Mouse (Mus musculus) liver, embryonic 14.5 days (tissue): ENCODE results near the gene Ccdc138. TPM values are rescaled to one million over a fixed set of nuclear protein-coding genes. Genes with fewer than 3 reads are reported as not detected.

Experiments used
- ATAC-seq: fragments of 200-750 bp; cut with Nextera tagmentation; 2 replicates; pipeline ENCODE4 v1.8.0; 2017; ENCODE audit warnings: moderate number of reproducible peaks, mild to moderate bottlenecking, moderate library complexity; ENCODE audit not compliant: insufficient read depth
- DNase-seq, 3 experiments: peaks; one replicate each; pipeline ENCODE4 v3.0.0-alpha.2; 2012 to 2013; ENCODE audit warnings: low read depth in 3 of 3, low spot score in 3 of 3
- H3K27ac ChIP-seq: fragments of 300-500 bp; sonication (generic); 2 replicates; pipeline ENCODE4 v1.5.1; 2014; ENCODE audit warnings: moderate library complexity, mild to moderate bottlenecking, control low read depth, inconsistent platforms
- H3K27me3 ChIP-seq: fragments of 300-500 bp; sonication (generic); 2 replicates; pipeline ENCODE4 v1.6.1; 2014; ENCODE audit warnings: mild to moderate bottlenecking, low read length, moderate library complexity; ENCODE audit not compliant: control insufficient read depth, insufficient read depth
- H3K36me3 ChIP-seq: fragments of 300-500 bp; sonication (generic); replicated peaks from 2 replicates; pipeline ENCODE4 v1.6.1; 2014; ENCODE audit warnings: low read depth; ENCODE audit not compliant: control insufficient read depth, insufficient read depth
- H3K4me1 ChIP-seq, 2 experiments: fragments of 200-500 bp in 1 of 2; fragments of 300-500 bp in 1 of 2; sonication (generic) in 1 of 2; replicated peaks; 2 replicates each; pipeline ENCODE4 v1.6.1; 2012 to 2014; ENCODE audit warnings: antibody characterized with exemption in 1 of 2, inconsistent platforms in 1 of 2, low read length in 1 of 2; ENCODE audit not compliant: control insufficient read depth in 2 of 2, insufficient read depth in 2 of 2
- H3K4me2 ChIP-seq: fragments of 300-500 bp; sonication (generic); 2 replicates; pipeline ENCODE4 v1.6.1; 2014; ENCODE audit warnings: low read depth, mild to moderate bottlenecking, control low read depth, moderate library complexity
- H3K4me3 ChIP-seq, 2 experiments: fragments of 200-500 bp in 1 of 2; fragments of 300-500 bp in 1 of 2; sonication (generic) in 1 of 2; 2 replicates each; pipeline ENCODE4 v1.5.1; 2012 to 2014; ENCODE audit warnings: low read depth in 2 of 2, low read length in 2 of 2, mild to moderate bottlenecking in 2 of 2, control low read depth in 1 of 2, inconsistent platforms in 1 of 2, moderate library complexity in 1 of 2; ENCODE audit not compliant: insufficient read depth in 1 of 2
- H3K9ac ChIP-seq: fragments of 300-500 bp; sonication (generic); replicated peaks from 2 replicates; pipeline ENCODE4 v1.6.1; 2014; ENCODE audit warnings: mild to moderate bottlenecking, control low read depth, moderate library complexity
- H3K9me3 ChIP-seq: fragments of 300-500 bp; sonication (generic); 2 replicates; pipeline ENCODE4 v1.6.1; 2016; ENCODE audit warnings: low read length, mixed read lengths; ENCODE audit not compliant: control insufficient read depth
- CTCF ChIP-seq: IDR thresholded peaks from 2 replicates; pipeline ENCODE4 v1.5.1; 2016; ENCODE audit warnings: antibody characterized with exemption, low read depth, control low read depth
- EP300 ChIP-seq: IDR thresholded peaks from 2 replicates; pipeline ENCODE4 v1.6.1; 2016; ENCODE audit warnings: antibody characterized with exemption, low read depth
- WGBS: fragments of 180-500 bp; shearing (Covaris S2); extraction: QIAGEN DNeasy Blood & Tissue Kit; methylation state at CpG from one replicate; pipeline ENCODE4 v1.1.7; 2014; ENCODE audit not compliant: insufficient replicate concordance; 5-methylcytosine and 5-hydroxymethylcytosine counted together
- polyA plus RNA-seq, 2 experiments: library from polyadenylated mRNA; depleted of rRNA in 1 of 2; stranded (reverse) in 1 of 2; unstranded in 1 of 2; fragments of >200 nt; fragmentation: Nextera tagmentation in 1 of 2; extraction: Ambion mirVana in 1 of 2; gene quantifications; 2 replicates each; pipeline versions ENCODE4 v1.2.1 to v1.2.3; 2012 to 2014

Gene Ccdc138
- polyA plus RNA-seq, 2 experiments: 1.3 to 1.6 TPM

DNA sequence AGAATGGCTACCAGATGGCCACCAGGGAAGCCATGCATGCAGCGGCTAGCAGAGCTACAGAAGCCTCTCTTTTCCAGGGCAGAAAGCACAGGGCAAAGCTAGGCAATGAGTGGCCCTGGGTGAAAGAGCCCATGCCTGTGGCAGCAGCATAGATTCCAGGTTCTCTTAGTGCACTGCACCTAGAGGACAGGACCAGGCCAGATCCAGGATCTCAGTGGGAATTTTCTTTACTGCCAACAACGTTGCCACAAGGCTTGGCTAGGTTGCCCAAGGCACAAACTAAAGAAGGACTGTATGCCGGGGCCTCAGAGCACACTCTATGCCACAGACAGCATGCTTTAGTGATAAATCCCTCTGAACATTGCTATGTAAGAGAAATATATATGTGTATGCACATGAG is 108.6 kb downstream of the Ccdc138 start:
- TF ChIP-seq CTCF (no peak), EP300 (no peak)
- H3K4me2 ChIP-seq: no peak overlapping the region
- H3K4me3 ChIP-seq: no peak overlapping the region
- H3K27me3 ChIP-seq: no peaks in the 10 kb centered on the region
- no peaks in the 10 kb centered on the region for H3K36me3 ChIP-seq
- no peak overlapping the region for H3K9ac ChIP-seq
- H3K27ac ChIP-seq: no peak overlapping the region
- WGBS: 68% methylated on average over 3 of the region's 3 CpGs
- no peak for DNase-seq
- ATAC-seq: no peak
- H3K4me1 ChIP-seq: no peaks in the 10 kb centered on the region
- no peaks in the 10 kb centered on the region for H3K9me3 ChIP-seq

DNA sequence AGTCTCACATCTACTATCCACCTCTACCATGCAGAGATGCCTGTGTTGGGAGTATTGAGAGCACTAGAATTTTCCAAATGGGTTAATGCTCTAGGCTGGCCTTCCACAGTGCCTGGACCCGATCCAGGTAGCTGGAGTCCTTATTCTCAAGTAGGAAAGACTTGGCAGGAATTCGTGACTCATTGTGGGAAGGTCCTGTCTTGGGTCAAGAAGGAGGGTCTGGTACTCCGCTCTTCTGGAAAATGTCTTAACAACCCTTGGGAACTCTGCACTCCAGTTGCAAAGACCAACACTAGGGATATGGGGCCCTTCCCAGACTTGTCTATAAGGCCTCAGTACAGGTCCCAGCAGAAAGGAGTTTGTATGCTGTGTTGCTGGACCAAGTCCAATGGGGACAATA is 111.1 kb downstream of the Ccdc138 start:
- ATAC-seq (no peak), DNase-seq (no peak)
- Histone ChIP-seq H3K4me1 (no peaks in the 10 kb centered on the region), H3K36me3 (no peaks in the 10 kb centered on the region), H3K27me3 (no peaks in the 10 kb centered on the region), H3K9me3 (no peaks in the 10 kb centered on the region), H3K9ac (no peak overlapping the region), H3K4me2 (no peak overlapping the region), H3K27ac (no peak overlapping the region), H3K4me3 (no peak overlapping the region)
- WGBS: 52% methylated on average over 3 of the region's 3 CpGs
- no peak for TF ChIP-seq EP300
- TF ChIP-seq CTCF: no peak

DNA sequence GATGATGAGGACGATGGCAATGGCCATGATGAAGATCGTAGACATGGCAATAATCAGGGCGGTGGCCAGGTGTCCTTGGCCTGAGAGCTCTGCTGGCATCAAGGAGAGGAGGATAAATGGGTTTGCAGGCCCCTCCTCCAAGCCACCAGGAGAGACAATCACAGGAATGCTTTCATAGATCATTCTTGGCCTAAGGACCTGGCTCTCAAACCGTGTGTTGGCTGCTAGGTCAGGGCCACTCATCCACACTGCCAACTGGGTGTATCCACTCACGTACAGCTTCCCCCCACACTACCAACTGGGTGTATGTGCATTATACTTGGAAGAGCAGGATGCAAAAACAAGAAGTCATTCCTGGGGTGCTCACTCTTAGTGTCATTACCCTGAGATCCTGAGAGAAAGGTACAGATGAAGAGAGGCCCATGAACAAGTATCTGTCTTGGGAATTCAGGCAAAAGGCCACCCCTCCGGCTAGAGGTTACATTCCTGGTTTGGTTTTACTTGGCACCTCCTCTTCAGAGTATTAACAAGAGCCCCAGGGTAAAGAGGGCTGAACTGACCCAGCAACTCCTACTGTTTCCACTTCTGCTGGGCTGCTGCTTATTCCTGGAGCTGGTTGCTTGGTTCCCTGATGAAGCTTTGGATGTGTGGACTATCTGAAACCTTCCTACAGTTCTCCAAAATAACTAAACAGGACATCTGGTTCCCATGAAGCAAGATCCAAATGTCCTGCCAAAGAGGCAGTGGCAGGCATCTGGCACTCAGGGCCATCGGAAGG is 112.9 kb downstream of the Ccdc138 start:
- ATAC-seq (no peak), DNase-seq (no peak)
- Histone ChIP-seq H3K4me3 (no peak overlapping the region), H3K4me2 (no peak overlapping the region), H3K36me3 (no peaks in the 10 kb centered on the region), H3K9me3 (no peaks in the 10 kb centered on the region), H3K9ac (no peak overlapping the region), H3K27me3 (no peaks in the 10 kb centered on the region), H3K27ac (no peak overlapping the region), H3K4me1 (no peaks in the 10 kb centered on the region)
- WGBS: 51% methylated on average over 7 of the region's 7 CpGs
- TF ChIP-seq CTCF: no peak
- no peak for TF ChIP-seq EP300

DNA sequence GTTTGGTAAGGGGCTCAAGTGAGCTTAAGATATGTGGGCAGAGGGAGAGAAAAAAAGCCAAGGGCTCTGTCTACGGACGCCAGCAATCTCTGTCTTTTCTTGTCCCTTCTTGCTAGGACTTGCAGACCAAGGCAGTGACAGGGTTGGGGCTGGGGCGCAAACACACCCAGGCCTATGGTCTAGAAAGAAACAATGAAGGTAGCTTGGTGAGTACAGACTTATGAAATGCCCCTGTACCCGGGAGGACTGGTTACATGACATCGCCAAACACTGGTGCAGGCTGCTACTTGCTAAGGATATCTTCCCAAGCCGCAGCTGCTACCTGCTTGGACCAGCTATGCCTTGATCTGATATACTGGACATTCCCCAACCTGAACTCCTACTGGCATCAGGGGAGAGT is 116.9 kb downstream of the Ccdc138 start:
- ATAC-seq (no peak), DNase-seq (no peak)
- TF ChIP-seq EP300: no peak
- no peak for TF ChIP-seq CTCF
- Histone ChIP-seq H3K4me3 (no peak overlapping the region), H3K9ac (no peak overlapping the region), H3K4me1 (no peaks in the 10 kb centered on the region), H3K27me3 (no peaks in the 10 kb centered on the region), H3K27ac (no peak overlapping the region), H3K36me3 (no peaks in the 10 kb centered on the region), H3K9me3 (no peaks in the 10 kb centered on the region), H3K4me2 (no peak overlapping the region)
- 72% methylated on average over 6 of the region's 6 CpGs for WGBS

DNA sequence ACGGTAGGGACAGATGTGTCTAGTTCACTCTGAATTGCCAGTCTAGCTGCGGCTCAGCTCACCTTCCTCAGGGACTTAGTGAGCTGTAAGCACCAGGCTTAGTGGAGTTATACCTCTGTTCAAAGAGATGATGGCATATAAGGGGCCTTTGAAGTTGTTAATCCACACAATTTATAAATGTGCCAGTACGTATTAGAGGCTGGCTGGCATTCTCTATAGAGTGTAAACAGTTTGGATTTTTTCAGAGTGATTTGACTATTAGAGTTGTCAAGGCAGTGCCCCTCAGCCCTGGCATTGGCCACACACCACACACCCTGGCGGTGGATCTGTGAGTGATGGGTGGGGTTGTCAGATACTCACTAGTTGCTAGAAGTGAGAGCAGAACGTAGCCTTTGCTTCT is 118.8 kb downstream of the Ccdc138 start:
- no peak for ATAC-seq
- WGBS: 69% methylated on average over 5 of the region's 5 CpGs

More for the DNA sequence above, 118.8 kb downstream of the Ccdc138 start:
- TF ChIP-seq CTCF: no peak
- H3K4me1 ChIP-seq: no peaks in the 10 kb centered on the region
- DNase-seq: no peak
- H3K9me3 ChIP-seq: no peaks in the 10 kb centered on the region
- no peak overlapping the region for H3K27ac ChIP-seq
- H3K4me3 ChIP-seq: no peak overlapping the region
- no peaks in the 10 kb centered on the region for H3K36me3 ChIP-seq
- no peaks in the 10 kb centered on the region for H3K27me3 ChIP-seq
- no peak overlapping the region for H3K4me2 ChIP-seq
- H3K9ac ChIP-seq: no peak overlapping the region
